Mouse (Mus musculus) limb, embryonic 11.5 days (tissue): ENCODE measurements around the gene Etfa. TPM values are rescaled to one million over a fixed set of nuclear protein-coding genes. Genes with fewer than 3 reads are reported as not detected.
A peak's percentile ranks its signal among the peaks of the same experiment; 100 is the strongest.

Experiments used
- ATAC-seq: fragments of 200-750 bp; cut with Nextera tagmentation; 2 replicates; pipeline ENCODE4 v1.8.0; 2017; ENCODE audit warnings: low read depth; ENCODE audit not compliant: insufficient number of reproducible peaks, low FRiP score, low TSS enrichment
- DNase-seq: peaks from one replicate; pipeline ENCODE4 v3.0.0-alpha.2; 2015; ENCODE audit warnings: low spot score
- H3K27ac ChIP-seq: fragments of 300-500 bp; sonication (generic); replicated peaks from 2 replicates; pipeline ENCODE4 v1.5.1; 2014; ENCODE audit warnings: low read depth, mild to moderate bottlenecking, low read length
- H3K27me3 ChIP-seq: fragments of 300-500 bp; sonication (generic); 2 replicates; pipeline ENCODE4 v1.6.1; 2014; ENCODE audit warnings: mild to moderate bottlenecking, low read length, mixed read lengths; ENCODE audit not compliant: control insufficient read depth, insufficient read depth
- H3K36me3 ChIP-seq: fragments of 300-500 bp; sonication (generic); 2 replicates; pipeline ENCODE4 v1.6.1; 2014; ENCODE audit warnings: mild to moderate bottlenecking, low read length, moderate library complexity, mixed read lengths; ENCODE audit not compliant: control insufficient read depth, insufficient read depth
- H3K4me1 ChIP-seq: fragments of 300-500 bp; sonication (generic); 2 replicates; pipeline ENCODE4 v1.6.1; 2014; ENCODE audit warnings: low read length, mixed read lengths; ENCODE audit not compliant: control insufficient read depth, insufficient read depth
- H3K4me2 ChIP-seq: fragments of 300-500 bp; sonication (generic); 2 replicates; pipeline ENCODE4 v1.6.1; 2014; ENCODE audit warnings: low read depth, mild to moderate bottlenecking, moderate library complexity; ENCODE audit not compliant: severe bottlenecking
- H3K4me3 ChIP-seq: fragments of 300-500 bp; sonication (generic); 2 replicates; pipeline ENCODE4 v1.5.1; 2014; ENCODE audit warnings: low read depth, low read length
- H3K9ac ChIP-seq: fragments of 300-500 bp; sonication (generic); 2 replicates; pipeline ENCODE4 v1.6.1; 2014; ENCODE audit warnings: mild to moderate bottlenecking, low read length
- H3K9me3 ChIP-seq: fragments of 300-500 bp; sonication (generic); 2 replicates; pipeline ENCODE4 v1.6.1; 2016; ENCODE audit warnings: low read length; ENCODE audit not compliant: control insufficient read depth
- WGBS: fragments of 180-500 bp; shearing (Covaris S2); extraction: QIAGEN DNeasy Blood & Tissue Kit; methylation state at CpG from one replicate; pipeline ENCODE4 v1.1.7; 2014; 5-methylcytosine and 5-hydroxymethylcytosine counted together
- polyA plus RNA-seq: library from polyadenylated mRNA; unstranded; fragments of >200 nt; fragmentation: Nextera tagmentation; extraction: Ambion mirVana; gene quantifications from 2 replicates; pipeline ENCODE4 v1.2.1, GENCODE M21; 2014

The Etfa gene
- polyA plus RNA-seq, 1 experiment from 2014 or later = 182 TPM

GRCm38 (mm10) chr9:55543703-55544401 is 31.8 kb upstream of the Etfa start:
- H3K27ac ChIP-seq = no peak overlapping the region
- peak overlapping the region; percentile 36 for H3K4me2 ChIP-seq
- ATAC-seq = no peak
- no peaks in the 10 kb centered on the region for H3K9me3 ChIP-seq
- H3K9ac ChIP-seq = peak overlapping the region; percentile 1; the same call in 1 of the 2 replicates
- peak; percentile 81 for DNase-seq
- peak overlapping the region; percentile 14 for H3K4me3 ChIP-seq
- 1% methylated on average over 46 of the region's 46 CpGs for WGBS
- H3K36me3 ChIP-seq = no peaks in the 10 kb centered on the region
- peaks cover 28% of the 10 kb centered on the region for H3K4me1 ChIP-seq
- peaks cover 69% of the 10 kb centered on the region for H3K27me3 ChIP-seq

- no peaks in the 10 kb centered on the region for H3K36me3 ChIP-seq
- ATAC-seq = no peak
- no peak overlapping the region for H3K4me2 ChIP-seq
- 7% methylated on average over 8 of the region's 8 CpGs for WGBS
- H3K4me3 ChIP-seq = no peak overlapping the region
- H3K9me3 ChIP-seq = no peaks in the 10 kb centered on the region
- no peak for DNase-seq
- no peak overlapping the region for H3K27ac ChIP-seq
- H3K9ac ChIP-seq = no peak overlapping the region
- peaks cover 67% of the 10 kb centered on the region for H3K27me3 ChIP-seq
- H3K4me1 ChIP-seq = peaks cover 30% of the 10 kb centered on the region
Observed at GRCm38 (mm10) chr9:55543336-55543702, 31.3 kb upstream of the Etfa start.

- Histone ChIP-seq H3K4me1 (peaks cover 31% of the 10 kb centered on the region), H3K36me3 (no peaks in the 10 kb centered on the region), H3K4me2 (peak overlapping the region; percentile 36), H3K9ac (no peak overlapping the region), H3K9me3 (no peaks in the 10 kb centered on the region), H3K27me3 (peaks cover 61% of the 10 kb centered on the region), H3K27ac (no peak overlapping the region), H3K4me3 (peak overlapping the region; percentile 25)
- ATAC-seq (no peak; the same call in 1 of the 2 replicates), DNase-seq (peak; percentile 70)
- 2% methylated on average over 59 of the region's 59 CpGs for WGBS
Observed at GRCm38 (mm10) chr9:55542366-55543325, 30.6 kb upstream of the Etfa start.

GRCm38 (mm10) chr9:55541681-55542365 is 29.8 kb upstream of the Etfa start:
- Histone ChIP-seq H3K27ac (no peak overlapping the region), H3K27me3 (peaks cover 56% of the 10 kb centered on the region), H3K4me3 (peak overlapping the region; percentile 25), H3K9me3 (no peaks in the 10 kb centered on the region), H3K4me2 (peak overlapping the region; percentile 36), H3K36me3 (no peaks in the 10 kb centered on the region), H3K9ac (no peak overlapping the region), H3K4me1 (peaks cover 30% of the 10 kb centered on the region)
- ATAC-seq (no peak), DNase-seq (peak; percentile 65)
- WGBS = under 1% methylated on average over 56 of the region's 59 CpGs

- peak; percentile 94 for DNase-seq
- peak; percentile 94 for ATAC-seq
- H3K9ac ChIP-seq = peak overlapping the region; percentile 43; the same call in 1 of the 2 replicates
- H3K4me2 ChIP-seq = peak overlapping the region; percentile 56
- peaks cover 22% of the 10 kb centered on the region for H3K4me1 ChIP-seq
- H3K9me3 ChIP-seq = no peaks in the 10 kb centered on the region
- peak overlapping the region; percentile 31 for H3K4me3 ChIP-seq
- no peak overlapping the region for H3K27ac ChIP-seq
- H3K36me3 ChIP-seq = no peaks in the 10 kb centered on the region
- under 1% methylated on average over 28 of the region's 28 CpGs for WGBS
- peaks cover 46% of the 10 kb centered on the region for H3K27me3 ChIP-seq
Observed at GRCm38 (mm10) chr9:55540888-55541287, 28.8 kb upstream of the Etfa start.

- H3K27ac ChIP-seq = no peak overlapping the region
- 0% methylated on average over 12 of the region's 12 CpGs for WGBS
- peak; percentile 71 for DNase-seq
Observed at GRCm38 (mm10) chr9:55540391-55540770, 28.3 kb upstream of the Etfa start.

GRCm38 (mm10) chr9:55539661-55540390 is 27.8 kb upstream of the Etfa start:
- H3K9me3 ChIP-seq = no peaks in the 10 kb centered on the region
- no peak for ATAC-seq
- peak overlapping the region; percentile 31 for H3K4me3 ChIP-seq
- peaks cover 36% of the 10 kb centered on the region for H3K27me3 ChIP-seq
- no peak overlapping the region for H3K27ac ChIP-seq
- 1% methylated on average over 31 of the region's 31 CpGs for WGBS
- H3K4me1 ChIP-seq = peaks cover 14% of the 10 kb centered on the region
- peak overlapping the region; percentile 56 for H3K4me2 ChIP-seq
- H3K9ac ChIP-seq = no peak overlapping the region
- peak; percentile 69 for DNase-seq
- H3K36me3 ChIP-seq = no peaks in the 10 kb centered on the region

More at GRCm38 (mm10) chr9:55540391-55540770, 28.3 kb upstream of the Etfa start:
- Histone ChIP-seq H3K4me2 (peak overlapping the region; percentile 56), H3K4me3 (peak overlapping the region; percentile 31), H3K9ac (peak overlapping the region; percentile 43; the same call in 1 of the 2 replicates), H3K4me1 (peaks cover 18% of the 10 kb centered on the region), H3K9me3 (no peaks in the 10 kb centered on the region), H3K27me3 (peaks cover 41% of the 10 kb centered on the region), H3K36me3 (no peaks in the 10 kb centered on the region)
- ATAC-seq = no peak
